Mouse (Mus musculus) thymus, postnatal 0 days (tissue): ENCODE measurements at regions not wholly inside any gene's neighbourhood (a gene's known extent, or its start where the extent isn't known, plus 50 kb on each side); places are given as distances from the start of the nearest gene placed in this dataset.
"Not testable (repeated sequence)": the region's sequence is repeated elsewhere in the genome, so short reads cannot be mapped to it uniquely, and the experiment has no call there.

Experiments used
- DNase-seq: peaks from one replicate; pipeline ENCODE4 v3.0.0-alpha.2; 2015; ENCODE audit warnings: low spot score

GRCm38 (mm10) chr6:24384193-24384888 is 130.5 kb downstream of the Iqub start:
- DNase-seq = no peak

- DNase-seq = no peak
Observed at GRCm38 (mm10) chr6:24379859-24380258, 135.0 kb downstream of the Iqub start.

- DNase-seq = no peak
Observed at GRCm38 (mm10) chr6:24376728-24377127, 138.1 kb downstream of the Iqub start.

- no peak for DNase-seq
Observed at GRCm38 (mm10) chr6:24373161-24373560, 141.7 kb downstream of the Iqub start.

DNA sequence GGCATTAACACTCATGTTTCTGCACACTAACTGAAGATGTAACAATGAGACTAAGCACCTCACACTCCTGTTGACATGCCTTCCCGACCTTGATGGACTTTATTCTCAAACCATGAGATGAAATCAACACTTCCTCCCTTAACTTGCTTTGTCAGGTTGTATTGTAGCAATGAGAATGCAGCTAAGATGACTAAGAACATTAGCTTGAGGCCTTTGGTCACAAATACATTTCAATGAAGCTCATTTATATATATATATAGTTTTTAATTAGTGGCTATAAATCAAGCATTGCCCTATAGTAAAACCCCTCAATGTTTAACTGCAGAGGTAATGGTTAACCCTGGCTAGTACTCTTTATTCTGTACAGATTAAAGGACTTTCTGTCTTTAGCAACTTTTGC is 143.2 kb downstream of the Iqub start:
- DNase-seq = no peak

- DNase-seq = peak; percentile 48
Observed at GRCm38 (mm10) chr6:24350882-24351281, 164.0 kb downstream of the Iqub start.

- DNase-seq = no peak
Observed at GRCm38 (mm10) chr6:24348481-24349062, 166.3 kb downstream of the Iqub start.

DNA sequence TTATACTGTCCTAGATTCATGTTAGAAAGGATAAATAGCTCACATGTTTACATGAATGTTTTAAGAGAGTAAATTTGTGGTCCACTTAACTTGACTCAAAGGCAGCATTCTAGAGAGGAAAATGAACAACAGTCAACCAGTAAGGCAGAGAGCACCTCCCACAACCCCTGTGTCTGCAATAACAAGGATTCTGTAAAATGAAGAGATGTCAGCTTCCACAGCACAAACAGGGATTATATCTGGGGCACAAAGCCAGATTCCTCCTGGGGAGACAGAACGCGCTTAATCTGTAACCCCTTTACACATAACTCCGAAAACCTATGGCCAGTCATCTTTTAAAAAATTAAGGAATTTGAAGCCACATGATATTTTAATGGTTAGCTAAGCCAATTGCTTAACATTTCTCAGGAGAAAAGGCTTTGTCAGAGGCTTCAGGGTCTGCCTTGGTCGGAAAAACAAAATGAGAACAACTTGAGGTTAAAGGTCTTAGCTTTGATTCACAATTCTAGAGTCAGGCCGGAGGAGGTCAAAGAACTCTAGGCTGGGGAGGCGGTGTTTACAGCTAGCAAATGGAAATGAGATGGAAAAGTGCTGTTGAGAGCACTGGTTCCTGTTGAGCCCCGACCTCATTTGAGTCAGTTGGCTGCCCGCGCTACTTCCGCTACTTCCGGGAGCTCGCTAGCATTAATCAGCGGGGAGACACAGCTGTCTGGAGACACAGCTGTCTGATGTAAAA is 167.0 kb downstream of the Iqub start:
- DNase-seq = peak; percentile 70

GRCm38 (mm10) chr6:24342471-24342870 is 172.4 kb downstream of the Iqub start:
- no peak for DNase-seq

GRCm38 (mm10) chr6:24342056-24342455 is 172.8 kb downstream of the Iqub start:
- no peak for DNase-seq

GRCm38 (mm10) chr6:24340107-24340506 is 172.2 kb upstream of the Slc13a1 start:
- not testable (repeated sequence) for DNase-seq

DNA sequence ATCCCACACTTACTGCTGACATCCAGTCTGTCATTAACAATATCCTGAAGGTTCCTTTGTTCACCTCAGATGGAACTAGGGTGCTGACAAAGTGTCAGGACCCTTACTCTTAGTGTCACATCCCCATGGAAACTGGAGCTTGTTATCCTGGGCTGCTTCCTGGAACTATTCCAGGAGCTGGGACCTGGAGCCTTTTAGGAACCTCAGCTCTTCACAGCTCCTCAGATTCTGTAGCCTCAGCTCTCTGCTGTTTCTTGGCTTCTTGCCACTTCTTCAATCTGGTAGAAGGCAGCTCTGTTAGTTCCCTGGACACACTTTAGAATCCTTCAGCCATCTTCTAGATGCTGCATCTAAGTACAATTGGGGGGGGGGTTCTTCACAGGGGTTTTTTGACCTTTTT is 157.3 kb upstream of the Slc13a1 start:
- DNase-seq = no peak

- no peak for DNase-seq
Observed at GRCm38 (mm10) chr6:24324718-24325117, 156.8 kb upstream of the Slc13a1 start.

GRCm38 (mm10) chr6:24322371-24322770 is 154.5 kb upstream of the Slc13a1 start:
- no peak for DNase-seq

DNA sequence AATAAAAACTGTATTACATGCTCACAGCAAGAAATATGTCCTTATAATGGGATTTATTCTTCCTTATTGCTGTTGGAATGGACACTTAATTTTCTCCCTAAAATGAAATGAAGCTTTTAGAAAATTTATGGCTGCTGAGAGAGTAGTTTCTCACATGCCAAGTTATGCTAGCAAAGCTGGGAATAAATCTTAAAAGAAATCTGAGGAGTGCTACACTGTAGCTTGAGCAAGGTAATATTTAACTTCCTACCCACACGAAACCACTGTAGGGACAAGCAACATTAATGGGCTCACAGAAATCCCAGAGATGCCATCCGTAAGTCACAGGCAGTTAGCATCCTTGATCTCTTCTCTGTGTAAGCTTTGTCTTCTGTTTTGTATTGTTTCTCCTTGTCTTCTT is 151.0 kb upstream of the Slc13a1 start:
- no peak for DNase-seq

DNA sequence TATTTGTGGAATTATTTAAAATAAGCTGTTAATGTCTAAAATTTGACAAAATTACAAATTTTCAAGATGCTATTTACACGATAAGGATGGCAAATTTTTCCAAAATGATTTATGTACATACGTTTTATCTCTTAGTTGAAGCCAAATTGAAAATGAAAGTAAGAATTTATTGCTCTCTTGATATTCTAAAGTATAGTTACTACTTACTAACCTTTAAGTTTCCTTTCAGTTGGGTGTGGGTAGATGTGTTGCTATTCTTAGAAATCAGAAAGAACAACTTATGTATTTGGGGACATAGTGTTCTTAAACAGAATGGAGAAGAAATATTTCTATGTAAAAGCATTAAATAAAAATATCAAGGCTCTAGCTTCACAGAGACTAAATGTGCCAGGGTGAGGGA is 142.8 kb upstream of the Slc13a1 start:
- no peak for DNase-seq

DNA sequence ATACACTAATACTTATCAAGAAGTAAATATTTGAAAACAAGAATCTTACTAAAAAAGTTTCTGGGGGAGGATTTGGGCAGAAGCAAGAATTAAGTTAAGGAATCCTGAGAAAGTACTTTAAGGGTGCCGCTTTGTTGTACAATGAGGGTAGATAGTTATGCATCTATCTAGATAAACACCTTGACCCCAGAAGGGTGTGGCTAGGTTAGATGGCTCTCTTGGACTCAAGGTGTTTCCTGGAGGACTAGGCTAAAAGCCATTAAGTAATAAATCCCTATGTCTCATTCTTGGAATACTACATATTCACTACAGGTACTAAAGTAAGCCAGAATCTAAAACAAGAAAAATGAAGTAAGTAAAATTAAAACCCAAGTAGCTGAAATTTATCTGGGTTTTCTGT is 141.9 kb upstream of the Slc13a1 start:
- DNase-seq = no peak

DNA sequence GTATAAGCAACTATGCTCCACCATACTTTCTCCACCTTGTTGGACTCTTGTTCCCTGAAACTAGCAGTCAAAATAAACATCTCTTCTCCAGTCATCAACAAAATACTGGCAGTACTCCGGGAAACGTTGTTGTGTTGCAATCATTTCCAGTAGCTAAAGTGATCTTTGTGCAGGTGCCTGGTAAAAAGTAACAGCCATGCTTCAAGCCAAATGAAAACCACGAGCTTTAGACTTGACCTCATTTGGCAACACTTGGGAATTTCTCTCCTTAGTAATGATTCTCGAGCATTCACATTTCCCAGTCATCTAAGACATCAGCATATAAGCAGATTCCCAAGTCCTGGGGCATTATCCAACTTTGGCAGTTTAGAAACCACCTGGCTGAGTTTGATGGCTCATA is 133.8 kb upstream of the Slc13a1 start:
- no peak for DNase-seq

GRCm38 (mm10) chr6:24301146-24301545 is 133.3 kb upstream of the Slc13a1 start:
- DNase-seq = no peak

DNA sequence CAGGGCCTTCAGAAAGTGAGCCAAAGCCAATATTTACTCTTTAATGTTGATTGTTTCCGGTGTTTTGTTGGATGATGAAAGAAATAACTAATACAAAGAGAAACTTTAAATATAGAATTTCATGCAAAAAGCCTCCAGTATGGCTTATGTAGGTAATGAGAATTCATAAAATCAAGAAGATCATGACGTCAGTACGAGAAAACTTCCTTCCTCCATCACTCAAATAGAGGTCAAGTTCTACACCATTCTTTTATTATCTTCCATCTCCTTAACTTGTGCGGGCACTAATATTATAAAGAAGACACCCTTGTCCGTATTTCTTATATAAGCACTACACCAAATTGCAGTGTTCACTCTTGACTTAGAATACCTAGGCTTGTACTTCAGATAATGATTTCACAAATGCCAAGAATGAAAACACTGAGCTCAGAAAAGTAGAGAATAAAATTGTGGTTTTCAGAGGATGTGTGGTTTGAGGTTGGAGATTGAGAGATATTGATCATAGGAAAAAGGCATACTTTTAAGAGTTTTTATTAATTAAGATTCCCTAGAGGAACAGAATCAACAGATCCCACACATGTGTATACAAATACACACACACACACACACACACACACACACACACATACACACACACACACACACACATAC is 130.8 kb upstream of the Slc13a1 start:
- no peak for DNase-seq

DNA sequence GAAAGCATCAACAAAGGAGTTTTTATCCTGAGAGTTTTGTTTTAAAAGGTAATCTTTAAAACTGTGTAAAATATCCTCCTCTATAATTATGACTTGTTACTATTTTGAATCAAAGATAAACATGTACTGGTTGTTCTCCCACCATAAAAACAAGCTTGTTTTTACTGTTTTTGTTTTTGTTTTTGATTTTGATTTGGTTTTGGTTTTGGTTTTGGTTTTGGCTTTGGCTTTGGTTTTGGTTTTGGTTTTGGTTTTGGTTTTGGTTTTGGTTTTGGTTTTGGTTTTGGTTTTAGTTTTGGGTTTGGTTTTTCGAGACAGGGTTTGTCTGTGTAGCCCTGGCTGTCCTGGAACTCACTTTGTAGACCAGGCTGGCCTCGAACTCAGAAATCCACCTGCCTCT is 120.9 kb upstream of the Slc13a1 start:
- not testable (repeated sequence) for DNase-seq

DNA sequence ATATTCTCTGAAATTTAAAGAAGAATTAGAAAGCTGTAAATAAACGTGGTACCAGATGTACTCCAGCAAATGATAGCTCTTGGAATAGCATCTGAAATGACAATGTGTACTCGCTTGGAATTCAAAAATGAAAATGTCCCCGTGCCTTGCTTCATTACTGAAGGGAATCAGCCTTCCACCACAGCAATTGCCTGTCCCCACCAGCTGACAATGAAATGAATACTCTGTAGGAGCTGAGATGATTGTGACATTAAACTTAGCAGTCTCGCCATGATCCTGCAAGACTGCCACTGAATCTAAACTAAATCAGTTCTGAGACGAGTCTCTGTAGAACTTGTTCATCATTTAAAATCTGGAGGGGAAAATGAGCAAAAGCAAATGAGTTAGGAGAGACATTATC is 104.9 kb upstream of the Slc13a1 start:
- DNase-seq = no peak
